Mouse (Mus musculus): ENCODE data around the gene Cmah.

DNA sequence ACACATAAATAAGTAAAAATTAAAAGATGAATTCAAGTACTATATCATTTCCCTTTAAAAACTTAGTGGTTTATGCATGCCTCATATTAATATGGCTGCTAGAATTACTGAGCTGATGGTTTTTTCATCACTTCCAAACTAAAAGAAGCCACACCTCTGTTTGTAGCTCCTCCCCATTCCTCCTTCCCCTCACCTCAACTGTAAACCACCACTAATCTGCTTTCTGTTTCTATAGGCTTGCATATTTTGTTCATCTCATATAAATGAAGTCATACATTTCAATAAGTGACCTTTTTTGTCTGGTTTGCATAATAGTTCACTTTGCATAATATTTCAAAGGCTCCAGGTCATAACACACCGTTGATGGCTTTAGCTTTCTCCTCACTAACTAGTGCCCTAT lies 197.3 kb downstream of the Cmah start:
- TF ChIP-seq CTCF (IDR thresholded peaks at IDR 0.05; ENCODE audit: low read depth, low read length) = no peak
- no peak for TF ChIP-seq POLR2A (IDR thresholded peaks at IDR 0.05; ENCODE audit: insufficient read depth, low read length)

All from ES-Bruce4 (cell line).